Mouse (Mus musculus): Measurements from ENCODE around the gene Tulp2.

- TF ChIP-seq POLR2A (IDR thresholded peaks at IDR 0.05; ENCODE audit: control insufficient read depth in 1 of 2, insufficient read depth in 1 of 2, low read depth in 1 of 2, low read length in 2 of 2, poor library complexity in 1 of 2) = no peak
- no peak for TF ChIP-seq EP300 (IDR thresholded peaks at IDR 0.05; ENCODE audit: low read depth in 1 of 2, low read length in 2 of 2)
- TF ChIP-seq CTCF (IDR thresholded peaks at IDR 0.05 in 2 of 3, conservative IDR thresholded peaks at IDR 0.05 in 1 of 3; ENCODE audit: control insufficient read depth in 1 of 3, insufficient read depth in 1 of 3, low read depth in 2 of 3, low read length in 3 of 3, poor library complexity in 1 of 3, severe bottlenecking in 1 of 3) = peak; percentile 90 to 92 (median 91)
- no peak for TF ChIP-seq ZMIZ1 (IDR thresholded peaks at IDR 0.05; ENCODE audit: low read depth, low read length)
- no peak for TF ChIP-seq MYC (IDR thresholded peaks at IDR 0.05; ENCODE audit: low read depth, low read length)
- no peak for TF ChIP-seq JUND (IDR thresholded peaks at IDR 0.05; ENCODE audit: low read depth, low read length)
- TF ChIP-seq RAD21 (IDR thresholded peaks at IDR 0.05; ENCODE audit: low read depth, low read length) = peak; percentile 70
- no peak for TF ChIP-seq ZNF384 (IDR thresholded peaks at IDR 0.05; ENCODE audit: low read depth, low read length)
- no peak for TF ChIP-seq MAX (IDR thresholded peaks at IDR 0.05; ENCODE audit: low read length)
- no peak for TF ChIP-seq USF2 (IDR thresholded peaks at IDR 0.05; ENCODE audit: borderline replicate concordance in 1 of 2, insufficient read depth in 1 of 2, low read depth in 1 of 2, low read length in 2 of 2)
- no peak for TF ChIP-seq MAFK (IDR thresholded peaks at IDR 0.05; ENCODE audit: borderline replicate concordance, low read depth, low read length)
- TF ChIP-seq SMC3 (IDR thresholded peaks at IDR 0.05; ENCODE audit: low read depth, low read length) = peak; percentile 91
- TF ChIP-seq NRF1 (IDR thresholded peaks at IDR 0.05; ENCODE audit: insufficient read depth, low read depth, low read length, poor library complexity, severe bottlenecking) = no peak
- TF ChIP-seq GATA1 (IDR thresholded peaks at IDR 0.05; ENCODE audit: low read depth, low read length) = no peak
Observed at GRCm38 (mm10) chr7:45451344-45451982, 30.2 kb upstream of the Tulp2 start.

All from MEL (cell line).